Mouse (Mus musculus) forebrain, embryonic 15.5 days (tissue): ENCODE measurements around the gene Kalrn. TPM values are rescaled to one million over a fixed set of nuclear protein-coding genes. Genes with fewer than 3 reads are reported as not detected.

ENCODE experiments used
- ATAC-seq: fragments of 200-750 bp; cut with Nextera tagmentation; replicated peaks from 2 replicates; pipeline ENCODE4 v1.8.0; 2017; ENCODE audit warnings: mild to moderate bottlenecking, moderate TSS enrichment, moderate library complexity
- H3K27ac ChIP-seq: fragments of 300-500 bp; sonication (generic); replicated peaks from 2 replicates; pipeline ENCODE4 v1.5.1; 2015; ENCODE audit warnings: mild to moderate bottlenecking, inconsistent platforms
- H3K27me3 ChIP-seq: fragments of 300-500 bp; sonication (generic); 2 replicates; pipeline ENCODE4 v1.6.1; 2015; ENCODE audit warnings: inconsistent platforms
- H3K36me3 ChIP-seq: fragments of 300-500 bp; sonication (generic); 2 replicates; pipeline ENCODE4 v1.6.1; 2015; ENCODE audit warnings: mild to moderate bottlenecking, inconsistent platforms
- H3K4me1 ChIP-seq: fragments of 300-500 bp; sonication (generic); 2 replicates; pipeline ENCODE4 v1.6.1; 2015; ENCODE audit warnings: inconsistent platforms
- H3K4me2 ChIP-seq: fragments of 300-500 bp; sonication (generic); replicated peaks from 2 replicates; pipeline ENCODE4 v1.6.1; 2015; ENCODE audit warnings: mild to moderate bottlenecking, inconsistent platforms
- H3K4me3 ChIP-seq: fragments of 300-500 bp; sonication (generic); 2 replicates; pipeline ENCODE4 v1.5.1; 2015; ENCODE audit warnings: mild to moderate bottlenecking, inconsistent platforms
- H3K9ac ChIP-seq: fragments of 300-500 bp; sonication (generic); replicated peaks from 2 replicates; pipeline ENCODE4 v1.6.1; 2015; ENCODE audit warnings: mild to moderate bottlenecking, inconsistent platforms
- H3K9me3 ChIP-seq: fragments of 300-500 bp; sonication (generic); 2 replicates; pipeline ENCODE4 v1.6.1; 2016; ENCODE audit warnings: inconsistent platforms
- WGBS: fragments of 180-500 bp; shearing (Covaris S2); methylation state at CpG from one replicate; pipeline ENCODE4 v1.1.7; 2015; ENCODE audit warnings: mixed read lengths; 5-methylcytosine and 5-hydroxymethylcytosine counted together
- polyA plus RNA-seq: library from polyadenylated mRNA; unstranded; fragments of >200 nt; fragmentation: Nextera tagmentation; extraction: Ambion mirVana; gene quantifications from 2 replicates; pipeline ENCODE4 v1.2.1, GENCODE M21; 2015

Gene Kalrn
- polyA plus RNA-seq, 1 experiment from 2014 or later: 36.4 TPM

DNA sequence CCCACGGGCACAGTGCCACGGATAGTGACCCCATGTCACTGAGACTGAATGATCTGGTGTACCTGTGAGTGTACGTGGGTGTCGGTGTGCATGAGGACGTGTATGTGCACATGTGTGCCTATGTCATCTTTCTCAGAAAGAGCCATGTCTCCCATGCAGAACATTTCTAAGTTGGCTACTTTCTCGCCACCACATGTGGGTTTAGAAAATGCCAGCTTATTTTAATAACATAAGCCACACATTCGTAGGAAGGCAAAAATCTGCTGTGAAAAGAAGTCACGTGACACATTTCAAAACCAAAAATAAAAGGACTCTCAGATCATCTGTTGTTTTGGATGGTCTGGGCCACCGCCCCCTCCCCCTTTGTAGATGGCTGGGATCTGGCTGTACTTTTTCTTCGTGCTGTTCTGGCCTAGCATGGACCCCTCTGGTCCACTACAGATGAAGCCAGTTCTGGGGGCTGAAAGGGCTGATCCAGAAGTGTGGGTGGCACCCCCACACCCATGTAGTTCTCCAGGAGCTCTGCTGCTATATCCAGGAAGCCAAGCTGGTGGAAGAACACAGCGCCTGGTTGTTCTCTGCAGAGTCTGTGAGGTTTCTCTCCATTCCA is 400.7 kb downstream of the Kalrn start:
- Histone ChIP-seq H3K9ac (no peak overlapping the region), H3K4me1 (peaks cover under 1% of the 10 kb centered on the region; the same call in 1 of the 2 replicates), H3K27ac (no peak overlapping the region), H3K36me3 (peaks cover 88% of the 10 kb centered on the region), H3K4me2 (no peak overlapping the region), H3K27me3 (no peaks in the 10 kb centered on the region), H3K4me3 (no peak overlapping the region), H3K9me3 (no peaks in the 10 kb centered on the region)
- ATAC-seq: 0 out of 2 replicates have a peak, but pooled peaks have one; percentile 23
- WGBS: 90% methylated on average over 11 of the region's 11 CpGs

DNA sequence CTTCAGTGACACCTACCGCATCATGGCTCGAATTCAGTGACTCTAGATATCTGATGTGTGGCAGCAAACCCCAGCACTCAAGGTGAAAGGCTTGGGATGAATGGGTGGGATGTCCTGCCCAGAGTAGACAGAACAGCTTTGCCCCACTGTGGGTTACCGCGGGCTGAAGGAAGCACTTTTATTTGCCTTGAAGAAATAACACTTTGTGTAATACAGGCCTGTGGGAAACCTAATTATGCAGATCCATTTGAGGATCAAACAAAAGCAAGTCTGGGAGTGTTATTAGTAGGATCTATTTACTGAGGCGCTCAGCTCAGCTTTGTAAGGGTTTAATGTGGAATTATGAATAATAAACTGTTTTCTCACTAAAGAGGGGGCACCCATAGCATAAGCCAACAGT is 406.3 kb downstream of the Kalrn start:
- no peak overlapping the region for H3K9ac ChIP-seq
- WGBS: 26% methylated on average over 5 of the region's 5 CpGs
- H3K27ac ChIP-seq: peak overlapping the region; percentile 65
- no peaks in the 10 kb centered on the region for H3K27me3 ChIP-seq
- peaks cover 53% of the 10 kb centered on the region for H3K36me3 ChIP-seq
- ATAC-seq: no peak; the same call in 1 of the 2 replicates
- no peak overlapping the region for H3K4me2 ChIP-seq
- no peak overlapping the region for H3K4me3 ChIP-seq
- no peaks in the 10 kb centered on the region for H3K9me3 ChIP-seq
- H3K4me1 ChIP-seq: peaks cover 10% of the 10 kb centered on the region

DNA sequence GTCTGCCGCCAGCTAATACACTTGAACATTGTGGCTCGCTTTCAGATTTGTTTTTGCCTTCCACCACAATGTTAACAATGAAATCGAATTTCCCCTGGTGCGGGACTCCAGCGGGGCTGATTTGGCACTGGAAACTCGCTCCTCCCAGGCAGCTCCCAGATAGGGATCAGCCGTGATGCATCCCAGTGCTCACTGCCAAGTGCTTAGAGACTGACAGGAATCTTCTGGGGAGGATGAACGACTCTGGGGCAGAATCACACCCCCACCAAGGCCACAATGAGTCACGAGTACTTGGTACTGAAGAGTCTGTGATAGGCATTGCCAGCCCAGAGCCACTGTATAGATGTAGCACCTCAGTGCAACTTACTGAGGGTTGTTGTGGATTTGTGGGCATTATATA is 410.2 kb downstream of the Kalrn start:
- Histone ChIP-seq H3K4me2 (no peak overlapping the region), H3K36me3 (peaks cover 25% of the 10 kb centered on the region; the same call in 1 of the 2 replicates), H3K9ac (no peak overlapping the region), H3K4me1 (peaks cover 10% of the 10 kb centered on the region), H3K9me3 (no peaks in the 10 kb centered on the region), H3K27me3 (no peaks in the 10 kb centered on the region), H3K27ac (no peak overlapping the region), H3K4me3 (no peak overlapping the region)
- WGBS: 60% methylated on average over 9 of the region's 9 CpGs
- no peak for ATAC-seq

DNA sequence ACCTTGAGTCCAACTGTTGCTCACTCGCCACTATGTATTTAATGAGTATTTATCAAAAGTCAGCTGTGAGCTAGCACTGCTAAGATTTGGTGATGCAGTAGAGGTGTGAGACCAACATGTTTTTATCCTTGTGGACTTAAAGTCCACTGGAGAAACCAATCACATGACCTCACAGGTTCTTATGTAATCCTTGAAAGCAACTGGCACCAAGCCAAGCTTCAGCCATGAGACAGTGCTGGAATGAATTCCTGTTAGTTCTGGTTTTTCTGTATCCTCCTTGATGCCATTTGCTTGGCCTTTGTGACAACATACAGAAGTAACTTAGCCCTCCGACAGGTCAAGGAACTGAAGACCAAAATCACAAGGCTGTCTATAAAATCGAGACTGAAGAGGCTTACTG is 413.8 kb downstream of the Kalrn start:
- ATAC-seq: no peak
- no peaks in the 10 kb centered on the region for H3K4me1 ChIP-seq
- no peaks in the 10 kb centered on the region for H3K27me3 ChIP-seq
- H3K9ac ChIP-seq: no peak overlapping the region
- WGBS: 93% methylated on average over 3 of the region's 3 CpGs
- no peaks in the 10 kb centered on the region for H3K9me3 ChIP-seq
- H3K4me3 ChIP-seq: no peak overlapping the region
- H3K36me3 ChIP-seq: peaks cover 17% of the 10 kb centered on the region; the same call in 1 of the 2 replicates
- H3K27ac ChIP-seq: no peak overlapping the region
- H3K4me2 ChIP-seq: no peak overlapping the region

DNA sequence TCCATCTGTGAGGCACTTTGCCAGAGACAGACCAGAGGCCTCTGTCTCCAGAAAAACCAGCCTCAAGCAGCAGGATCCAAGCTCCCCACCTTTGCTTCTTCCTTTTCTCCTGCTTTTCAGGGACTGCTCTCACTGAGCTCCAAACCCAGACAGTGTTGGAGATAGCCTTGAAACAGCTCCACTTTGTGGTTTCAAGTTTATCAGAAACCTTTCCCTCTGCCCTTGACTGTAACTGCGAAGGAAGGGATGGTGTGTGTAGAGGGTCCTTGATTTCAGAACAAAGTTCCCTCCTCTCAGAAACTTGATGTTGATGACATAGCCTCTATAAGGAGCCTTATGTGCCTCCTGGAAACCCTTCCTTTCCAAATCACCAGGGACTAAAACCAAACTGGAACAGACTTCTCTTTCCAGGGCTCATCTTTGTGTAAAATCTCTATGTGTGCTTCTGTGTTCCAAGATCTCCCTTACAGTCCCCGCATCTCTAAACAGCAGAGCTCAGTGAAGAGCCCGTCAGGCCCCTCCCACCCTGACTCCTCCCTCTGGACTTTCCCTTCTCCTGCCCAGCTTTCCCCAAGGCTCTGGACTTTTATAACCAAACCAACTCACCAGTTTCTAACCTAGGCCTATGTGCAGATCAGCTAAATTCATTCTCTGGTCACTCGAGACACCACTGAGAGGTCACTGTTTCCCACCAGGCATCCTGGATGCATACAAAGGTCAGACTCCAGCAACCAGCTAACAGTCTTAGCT is 415.8 kb downstream of the Kalrn start:
- whole genome bisulfite sequencing: 66% methylated on average over 4 of the region's 4 CpGs
- no peak overlapping the region for H3K9ac ChIP-seq

DNA sequence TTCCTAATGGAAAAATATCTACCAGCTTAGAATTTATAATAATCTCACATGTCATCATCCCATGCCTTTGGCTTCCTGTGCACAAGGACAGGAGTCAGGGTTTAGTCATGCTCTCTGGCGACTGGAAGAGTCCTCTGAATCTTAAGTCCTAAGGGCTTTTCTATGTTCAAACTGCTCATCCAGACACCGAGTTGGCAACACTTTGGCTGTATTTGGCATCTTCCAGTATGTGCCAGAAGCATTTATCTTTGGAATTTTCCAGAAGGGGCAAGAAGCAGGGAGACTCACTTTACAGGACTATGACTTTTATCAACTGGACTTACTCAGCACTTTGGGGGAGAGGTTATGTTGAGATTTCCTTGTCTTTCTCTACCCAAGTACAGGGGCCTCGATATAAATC is 417.6 kb downstream of the Kalrn start:
- H3K4me1 ChIP-seq: no peaks in the 10 kb centered on the region
- H3K36me3 ChIP-seq: peaks cover 5% of the 10 kb centered on the region; the same call in 1 of the 2 replicates
- no peak overlapping the region for H3K27ac ChIP-seq
- 90% methylated on average over 3 of the region's 3 CpGs for whole genome bisulfite sequencing
- ATAC-seq: no peak
- H3K27me3 ChIP-seq: no peaks in the 10 kb centered on the region
- no peak overlapping the region for H3K4me3 ChIP-seq
- no peak overlapping the region for H3K9ac ChIP-seq
- H3K4me2 ChIP-seq: no peak overlapping the region
- H3K9me3 ChIP-seq: no peaks in the 10 kb centered on the region

More for the DNA sequence above, 415.8 kb downstream of the Kalrn start:
- Histone ChIP-seq H3K27ac (no peak overlapping the region), H3K4me2 (no peak overlapping the region), H3K4me1 (no peaks in the 10 kb centered on the region), H3K27me3 (no peaks in the 10 kb centered on the region), H3K36me3 (peaks cover 8% of the 10 kb centered on the region; the same call in 1 of the 2 replicates), H3K9me3 (no peaks in the 10 kb centered on the region), H3K4me3 (no peak overlapping the region)
- ATAC-seq: no peak

DNA sequence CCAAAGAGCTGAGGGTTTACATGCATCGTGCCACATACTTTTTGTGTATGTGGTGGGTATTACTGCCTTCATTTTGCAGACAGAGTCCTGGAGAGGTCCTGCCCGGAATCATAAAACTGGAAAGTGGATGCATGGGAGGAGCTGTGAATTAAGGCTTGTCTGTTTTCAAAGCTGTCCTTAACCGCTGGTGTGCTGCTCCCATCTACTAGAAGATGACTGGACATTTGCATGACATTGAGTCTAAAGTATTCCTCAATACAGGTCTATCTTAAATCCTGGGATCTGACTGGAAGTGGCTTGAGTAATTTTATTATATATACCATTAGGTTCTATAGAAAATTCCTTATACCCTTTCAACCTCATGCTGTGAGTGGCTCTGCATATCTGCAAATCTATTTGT is 418.4 kb downstream of the Kalrn start:
- no peaks in the 10 kb centered on the region for H3K4me1 ChIP-seq
- no peaks in the 10 kb centered on the region for H3K27me3 ChIP-seq
- peaks cover 3% of the 10 kb centered on the region; the same call in 1 of the 2 replicates for H3K36me3 ChIP-seq
- no peak overlapping the region for H3K9ac ChIP-seq
- no peak overlapping the region for H3K4me3 ChIP-seq
- no peak overlapping the region for H3K4me2 ChIP-seq
- no peak for ATAC-seq
- H3K9me3 ChIP-seq: no peaks in the 10 kb centered on the region
- WGBS: 88% methylated on average over 3 of the region's 3 CpGs
- H3K27ac ChIP-seq: no peak overlapping the region

DNA sequence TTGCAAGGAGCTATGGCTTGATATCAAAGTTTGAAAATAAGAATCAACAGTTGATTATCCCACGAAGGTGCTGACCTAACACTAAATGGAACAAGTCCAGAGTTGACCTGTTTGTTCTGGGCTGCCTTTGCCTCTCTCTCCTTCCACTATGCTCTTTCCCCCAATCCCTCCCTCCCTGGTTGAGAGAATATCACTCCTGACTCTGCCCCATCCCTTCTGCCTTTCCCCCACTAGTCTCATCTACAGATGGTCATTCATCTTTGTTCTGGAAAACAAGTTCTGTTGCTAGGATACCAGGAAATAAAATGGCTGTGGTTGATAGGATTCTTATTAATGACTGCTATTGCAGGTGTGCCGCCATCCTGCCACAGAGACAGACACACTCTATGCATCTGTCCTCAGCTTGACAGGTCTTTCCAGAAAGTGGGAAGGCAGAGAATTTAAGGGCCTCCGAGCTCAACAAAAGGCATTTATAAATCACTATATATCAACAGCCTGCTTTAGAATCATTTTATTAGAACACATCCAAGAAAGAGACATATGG is 421.7 kb downstream of the Kalrn start:
- H3K36me3 ChIP-seq: no peaks in the 10 kb centered on the region
- no peak overlapping the region for H3K27ac ChIP-seq
- 72% methylated on average over 3 of the region's 3 CpGs for WGBS
- no peak overlapping the region for H3K9ac ChIP-seq
- no peak overlapping the region for H3K4me2 ChIP-seq
- H3K9me3 ChIP-seq: no peaks in the 10 kb centered on the region
- no peak for ATAC-seq
- H3K4me1 ChIP-seq: no peaks in the 10 kb centered on the region
- H3K27me3 ChIP-seq: no peaks in the 10 kb centered on the region
- no peak overlapping the region for H3K4me3 ChIP-seq

DNA sequence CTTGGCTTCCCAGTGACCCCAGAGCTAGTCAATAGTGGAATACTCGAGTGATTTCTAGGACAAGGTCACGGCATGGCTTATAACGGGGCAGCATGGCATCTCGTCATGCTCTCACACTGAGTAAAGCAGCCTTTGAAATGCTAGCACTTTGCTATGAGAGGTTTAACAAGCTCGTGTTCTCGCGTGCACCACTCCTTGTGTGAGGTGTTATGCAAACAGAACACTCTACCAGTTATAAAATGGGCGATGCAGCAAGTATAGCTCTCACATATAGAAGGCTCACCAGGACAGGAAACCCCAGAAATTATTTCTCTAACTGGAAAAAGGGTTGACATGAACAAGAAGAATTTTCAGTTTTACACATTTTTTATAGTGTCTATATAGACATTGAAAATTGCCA is 431.7 kb downstream of the Kalrn start:
- WGBS: 84% methylated on average over 8 of the region's 8 CpGs
- Histone ChIP-seq H3K9ac (no peak overlapping the region), H3K9me3 (no peaks in the 10 kb centered on the region), H3K4me1 (0 out of 2 replicates have a peak, but pooled peaks cover 3% of the 10 kb centered on the region), H3K27me3 (no peaks in the 10 kb centered on the region), H3K27ac (no peak overlapping the region), H3K4me2 (no peak overlapping the region), H3K4me3 (no peak overlapping the region), H3K36me3 (0 out of 2 replicates have a peak, but pooled peaks cover 8% of the 10 kb centered on the region)
- no peak for ATAC-seq

DNA sequence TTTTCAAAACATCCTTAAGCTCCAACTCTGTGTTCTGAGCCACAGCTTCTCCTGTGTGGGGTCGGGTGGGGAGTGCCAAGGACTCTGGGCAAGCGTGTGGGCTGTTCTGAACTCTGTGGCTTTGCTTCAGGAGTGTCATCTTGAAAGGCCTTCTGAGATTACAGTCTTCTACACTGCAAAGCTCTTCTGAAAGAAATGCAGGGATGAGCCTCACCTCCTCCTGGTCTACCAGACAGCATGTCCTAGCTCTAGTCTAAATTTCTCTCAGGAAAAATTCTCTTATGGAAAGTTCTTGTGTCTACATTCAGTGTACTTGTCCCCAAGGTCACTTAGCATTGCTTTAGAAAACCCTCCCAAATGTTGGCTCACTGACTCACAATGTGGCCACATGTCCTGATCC is 438.3 kb downstream of the Kalrn start:
- H3K27ac ChIP-seq: no peak overlapping the region
- H3K36me3 ChIP-seq: peaks cover 5% of the 10 kb centered on the region
- H3K9ac ChIP-seq: no peak overlapping the region
- no peaks in the 10 kb centered on the region for H3K9me3 ChIP-seq
- no peak overlapping the region for H3K4me2 ChIP-seq
- H3K4me3 ChIP-seq: no peak overlapping the region
- H3K27me3 ChIP-seq: no peaks in the 10 kb centered on the region
- WGBS: 92% methylated on average over 2 of the region's 2 CpGs
- ATAC-seq: no peak
- H3K4me1 ChIP-seq: no peaks in the 10 kb centered on the region

DNA sequence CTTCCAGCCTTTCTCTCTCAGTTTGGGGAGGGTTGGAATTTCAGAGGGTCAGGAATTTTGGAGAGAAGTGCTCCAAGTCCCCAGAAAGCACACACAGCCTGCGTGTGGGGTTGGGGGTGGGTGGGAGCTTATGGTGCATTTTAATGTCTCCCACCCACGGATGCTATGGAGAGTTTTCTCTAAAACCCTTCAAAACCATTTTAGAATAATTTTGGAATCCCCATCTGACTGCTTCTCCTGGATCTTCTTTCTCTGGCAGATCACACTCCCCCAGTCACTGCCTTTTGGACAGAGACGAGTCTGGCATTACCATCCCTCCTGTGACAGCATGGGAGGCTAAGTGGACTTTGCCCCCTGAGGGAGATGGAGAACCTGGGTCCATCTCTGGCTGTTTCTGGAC is 438.7 kb downstream of the Kalrn start:
- Histone ChIP-seq H3K9ac (no peak overlapping the region), H3K36me3 (peaks cover 5% of the 10 kb centered on the region), H3K9me3 (no peaks in the 10 kb centered on the region), H3K4me2 (no peak overlapping the region), H3K4me1 (no peaks in the 10 kb centered on the region), H3K4me3 (no peak overlapping the region), H3K27ac (no peak overlapping the region), H3K27me3 (no peaks in the 10 kb centered on the region)
- no peak for ATAC-seq
- whole genome bisulfite sequencing: 71% methylated on average over 3 of the region's 3 CpGs

DNA sequence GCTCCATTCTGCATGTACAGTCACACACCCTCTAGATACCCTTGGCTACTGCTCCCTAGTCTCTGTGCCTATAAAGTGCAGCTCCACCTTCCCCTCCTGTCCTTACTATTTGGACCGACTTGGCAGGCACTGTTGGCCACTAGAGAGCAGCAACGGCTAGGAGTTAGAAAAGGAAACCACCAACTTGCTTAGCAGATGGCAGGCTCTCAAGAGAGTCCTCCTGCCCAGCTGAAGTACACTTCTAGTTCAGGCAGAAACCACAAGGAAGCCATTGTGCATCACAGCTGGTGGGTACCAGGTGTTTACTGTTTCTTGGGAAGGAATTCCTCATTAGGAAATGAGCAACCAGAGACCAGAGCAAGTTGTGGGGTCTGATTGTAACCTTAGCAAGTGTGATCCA is 447.7 kb downstream of the Kalrn start:
- H3K9me3 ChIP-seq: no peaks in the 10 kb centered on the region
- ATAC-seq: peak; percentile 72; the same call in 1 of the 2 replicates

More for the DNA sequence above, 447.7 kb downstream of the Kalrn start:
- Histone ChIP-seq H3K4me1 (peaks cover 3% of the 10 kb centered on the region; the same call in 1 of the 2 replicates), H3K27me3 (no peaks in the 10 kb centered on the region), H3K4me3 (no peak overlapping the region), H3K27ac (no peak overlapping the region), H3K36me3 (peaks cover 5% of the 10 kb centered on the region; the same call in 1 of the 2 replicates), H3K9ac (no peak overlapping the region), H3K4me2 (no peak overlapping the region)
- WGBS: 3% methylated on average over 2 of the region's 2 CpGs
